8 mouse cellular contexts compared by ENCODE assay signal in the genomic region with DNA sequence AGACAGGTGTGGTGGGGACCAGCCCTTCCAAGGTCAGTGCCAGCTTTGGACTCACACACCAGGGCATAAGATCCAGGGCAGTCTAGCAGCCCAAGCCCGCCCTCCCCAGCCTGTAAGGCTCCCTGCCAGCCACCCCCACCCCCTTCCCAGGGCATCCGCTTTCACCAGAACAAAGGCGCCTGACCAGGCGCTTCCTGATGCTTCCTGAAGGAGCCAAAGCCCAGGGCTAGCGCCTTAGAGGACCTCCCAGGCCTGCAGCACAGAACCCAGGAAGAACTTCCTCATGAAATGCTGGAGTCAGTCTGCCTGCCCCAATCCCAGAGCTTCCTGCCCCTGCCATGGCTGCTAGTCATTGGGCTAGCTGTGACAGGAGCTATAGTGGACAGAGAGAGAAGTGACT. TPM values are rescaled to one million over a fixed set of nuclear protein-coding genes. Genes with fewer than 3 reads are reported as not detected.
DNase-seq lines count a peak whose midpoint lies in the region; ATAC-seq and TF ChIP-seq lines count a peak whose summit lies in the region.

No protein-coding gene starts in this region.

- H3K9me3 ChIP-seq in liver, embryonic 11.5 days (ENCODE audit: control insufficient read depth, low read length) = no peaks in the 10 kb centered on the region
- no peaks in the 10 kb centered on the region for H3K9me3 ChIP-seq in heart, embryonic 10.5 days
- no peaks in the 10 kb centered on the region for H3K9me3 ChIP-seq in kidney, postnatal 0 days (replicated peaks; ENCODE audit: low read length)

- H3K4me3 ChIP-seq in liver, embryonic 11.5 days (ENCODE audit: low read depth, low read length) = no peak overlapping the region
- no peak overlapping the region for H3K4me3 ChIP-seq in heart, embryonic 10.5 days
- H3K4me3 ChIP-seq in kidney, postnatal 0 days (replicated peaks; ENCODE audit: low read depth, low read length) = no peak overlapping the region
- no peak overlapping the region for H3K4me3 ChIP-seq in olfactory bulb, adult 2 months (ENCODE audit: insufficient read depth, low read depth, low read length)

- peaks cover 26% of the 10 kb centered on the region for H3K4me1 ChIP-seq in liver, embryonic 11.5 days (replicated peaks; ENCODE audit: control insufficient read depth, insufficient read depth, low read length)
- H3K4me1 ChIP-seq in heart, embryonic 10.5 days = peaks cover 95% of the 10 kb centered on the region
- H3K4me1 ChIP-seq in kidney, postnatal 0 days (replicated peaks; ENCODE audit: insufficient read depth, low read length) = peaks cover 58% of the 10 kb centered on the region
- H3K4me1 ChIP-seq in olfactory bulb, adult 2 months (ENCODE audit: control insufficient read depth, insufficient read depth, low read length) = peaks cover 48% of the 10 kb centered on the region

- peak overlapping the region; percentile 13; the same call in 1 of the 2 replicates for H3K27ac ChIP-seq in liver, embryonic 11.5 days (ENCODE audit: low read depth, low read length)
- peak overlapping the region; percentile 81 for H3K27ac ChIP-seq in heart, embryonic 10.5 days
- peak overlapping the region; percentile 87 for H3K27ac ChIP-seq in kidney, postnatal 0 days
- peak overlapping the region; percentile 50 for H3K27ac ChIP-seq in olfactory bulb, adult 2 months (ENCODE audit: insufficient read depth, low read depth, low read length)

- ATAC-seq in liver, embryonic 11.5 days (replicated peaks; ENCODE audit: low FRiP score) = no peak
- ATAC-seq in kidney, postnatal 0 days (replicated peaks; ENCODE audit: low FRiP score, low read depth) = no peak
- ATAC-seq in CD4-positive, CD25-positive, alpha-beta regulatory T cell, adult 4 months = no peak

- TF ChIP-seq CTCF in kidney, postnatal 0 days (IDR thresholded peaks at IDR 0.05; ENCODE audit: low read depth) = no peak
- TF ChIP-seq CTCF in olfactory bulb, adult 2 months (IDR thresholded peaks at IDR 0.05; ENCODE audit: insufficient read depth, low read depth, low read length) = no peak

- no peak overlapping the region; the same call in 1 of the 2 replicates for H3K9ac ChIP-seq in liver, embryonic 11.5 days (ENCODE audit: low read depth, low read length)
- H3K9ac ChIP-seq in kidney, postnatal 0 days (ENCODE audit: low read depth, low read length) = no peak overlapping the region

- H3K36me3 ChIP-seq in liver, embryonic 11.5 days (ENCODE audit: control insufficient read depth, insufficient read depth, low read length) = 0 out of 2 replicates have a peak, but pooled peaks cover 2% of the 10 kb centered on the region
- peaks cover 19% of the 10 kb centered on the region for H3K36me3 ChIP-seq in heart, embryonic 10.5 days
- H3K36me3 ChIP-seq in kidney, postnatal 0 days (ENCODE audit: insufficient read depth, low read length) = no peaks in the 10 kb centered on the region

- TF ChIP-seq POLR2A in olfactory bulb, adult 2 months (IDR thresholded peaks at IDR 0.05; ENCODE audit: insufficient read depth, low read depth, low read length) = no peak

- WGBS in liver, embryonic 11.5 days = 40% methylated on average over 5 of the region's 5 CpGs
- 30% methylated on average over 5 of the region's 5 CpGs for WGBS in heart, embryonic 10.5 days
- WGBS in kidney, postnatal 0 days = 19% methylated on average over 5 of the region's 5 CpGs
- 52% methylated on average over 5 of the region's 5 CpGs for WGBS in olfactory bulb, adult 2 months

- peaks cover 11% of the 10 kb centered on the region for H3K27me3 ChIP-seq in liver, embryonic 11.5 days (replicated peaks; ENCODE audit: control insufficient read depth, insufficient read depth, low read length)
- H3K27me3 ChIP-seq in heart, embryonic 10.5 days (ENCODE audit: insufficient read depth, poor library complexity, severe bottlenecking) = peaks cover 7% of the 10 kb centered on the region; the same call in 1 of the 2 replicates
- no peaks in the 10 kb centered on the region for H3K27me3 ChIP-seq in kidney, postnatal 0 days (ENCODE audit: insufficient read depth, low read length)

- DNase-seq in liver, embryonic 11.5 days (ENCODE audit: low spot score) = no peak
- DNase-seq in liver = no peak
- no peak for DNase-seq in heart, embryonic 10.5 days (ENCODE audit: low spot score)
- DNase-seq in kidney, postnatal 0 days (ENCODE audit: low spot score) = peak; percentile 59
- no peak for DNase-seq in spleen, adult 18-20 months
- no peak for DNase-seq in urinary bladder, adult 2 months (ENCODE audit: low spot score)

- H3K4me2 ChIP-seq in liver, embryonic 11.5 days = no peak overlapping the region
- H3K4me2 ChIP-seq in kidney, postnatal 0 days (ENCODE audit: low read length) = no peak overlapping the region

RNA-seq across cellular contexts. Expression of gene Lama5, which starts 7.0 kb away (rescaled TPM):
- polyA plus RNA-seq in liver, embryonic 11.5 days (2014; fragmentation: Nextera tagmentation; extraction: Ambion mirVana) = 10.7 and 15.5 TPM in 2 replicates
- polyA plus RNA-seq in heart, embryonic 10.5 days (2016; fragmentation: Nextera tagmentation; extraction: Ambion mirVana) = 23.6 and 30.8 TPM in 2 replicates
- polyA plus RNA-seq in kidney, postnatal 0 days (2015; fragmentation: Nextera tagmentation; extraction: Ambion mirVana) = 48.6 and 62.4 TPM in 2 replicates
- polyA plus RNA-seq in olfactory bulb, adult 2 months (2012; ENCODE audit: insufficient read depth, insufficient read length, low replicate concordance, missing spikeins) = not detected in 2 replicates
- polyA plus RNA-seq in urinary bladder, adult 2 months (2012; rRNA removed) = 144 and 160 TPM in 2 replicates
- polyA plus RNA-seq in CD4-positive, CD25-positive, alpha-beta regulatory T cell, adult 4 months (2017; shearing (Covaris generic)) = 1 to 10 TPM in 1 of 2 experiments, under 1 TPM in 1; 0.30 to 1.4 TPM

RNA-seq across cellular contexts. Expression of gene Rps21, which starts 38.5 kb away (rescaled TPM):
- polyA plus RNA-seq in liver, embryonic 11.5 days (2014; fragmentation: Nextera tagmentation; extraction: Ambion mirVana) = 736 and 852 TPM in 2 replicates
- polyA plus RNA-seq in heart, embryonic 10.5 days (2016; fragmentation: Nextera tagmentation; extraction: Ambion mirVana) = 332 and 360 TPM in 2 replicates
- 737 and 848 TPM in 2 replicates for polyA plus RNA-seq in kidney, postnatal 0 days (2015; fragmentation: Nextera tagmentation; extraction: Ambion mirVana)
- polyA plus RNA-seq in olfactory bulb, adult 2 months (2012; ENCODE audit: insufficient read depth, insufficient read length, low replicate concordance, missing spikeins) = 1,119 TPM in 1 of 2 replicates, not detected in the other
- 3,847 and 3,981 TPM in 2 replicates for polyA plus RNA-seq in urinary bladder, adult 2 months (2012; rRNA removed)
- polyA plus RNA-seq in CD4-positive, CD25-positive, alpha-beta regulatory T cell, adult 4 months (2017; shearing (Covaris generic)) = 1,000 to 10,000 TPM in 1 of 2 experiments, 100 to 1,000 TPM in 1; 875 to 1,561 TPM

RNA-seq across cellular contexts. Expression of gene Adrm1, which starts 47.4 kb away (rescaled TPM):
- 211 and 217 TPM in 2 replicates for polyA plus RNA-seq in liver, embryonic 11.5 days (2014; fragmentation: Nextera tagmentation; extraction: Ambion mirVana)
- polyA plus RNA-seq in heart, embryonic 10.5 days (2016; fragmentation: Nextera tagmentation; extraction: Ambion mirVana) = 202 and 240 TPM in 2 replicates
- polyA plus RNA-seq in kidney, postnatal 0 days (2015; fragmentation: Nextera tagmentation; extraction: Ambion mirVana) = 170 and 185 TPM in 2 replicates
- polyA plus RNA-seq in olfactory bulb, adult 2 months (2012; ENCODE audit: insufficient read depth, insufficient read length, low replicate concordance, missing spikeins) = not detected in 2 replicates
- 84.3 and 84.4 TPM in 2 replicates for polyA plus RNA-seq in urinary bladder, adult 2 months (2012; rRNA removed)
- polyA plus RNA-seq in CD4-positive, CD25-positive, alpha-beta regulatory T cell, adult 4 months (2017; shearing (Covaris generic)) = 100 to 1,000 TPM in 1 of 2 experiments, 10 to 100 TPM in 1; 83.1 to 115 TPM

RNA-seq across cellular contexts. Expression of gene Cables2, which starts 54.6 kb away (rescaled TPM):
- polyA plus RNA-seq in liver, embryonic 11.5 days (2014; fragmentation: Nextera tagmentation; extraction: Ambion mirVana) = 9.4 and 9.6 TPM in 2 replicates
- 12.4 and 13.1 TPM in 2 replicates for polyA plus RNA-seq in heart, embryonic 10.5 days (2016; fragmentation: Nextera tagmentation; extraction: Ambion mirVana)
- polyA plus RNA-seq in kidney, postnatal 0 days (2015; fragmentation: Nextera tagmentation; extraction: Ambion mirVana) = 12.0 and 13.1 TPM in 2 replicates
- polyA plus RNA-seq in olfactory bulb, adult 2 months (2012; ENCODE audit: insufficient read depth, insufficient read length, low replicate concordance, missing spikeins) = not detected in 2 replicates
- 25.4 and 28.3 TPM in 2 replicates for polyA plus RNA-seq in urinary bladder, adult 2 months (2012; rRNA removed)
- polyA plus RNA-seq in CD4-positive, CD25-positive, alpha-beta regulatory T cell, adult 4 months (2017; shearing (Covaris generic)) = 1 to 10 TPM; 5.2 to 8.1 TPM

Comparison
In these comparisons a context has a peak if more than half of its experiments do, and no peak if none do; other contexts are left out.
1. H3K27ac ChIP-seq: peak in every context shown above with its lines; median percentile 87 in kidney, postnatal 0 days; 81 in heart, embryonic 10.5 days; 50 in olfactory bulb, adult 2 months; 13 in liver, embryonic 11.5 days.